Mouse (Mus musculus): ENCODE measurements around the gene Gramd4. TPM values are rescaled to one million over a fixed set of nuclear protein-coding genes. Genes with fewer than 3 reads are reported as not detected.
A peak's percentile ranks its signal among the peaks of the same experiment; 100 is the strongest.
"Not testable (repeated sequence)": the region's sequence is repeated elsewhere in the genome, so short reads cannot be mapped to it uniquely, and the experiment has no call there.

Gramd4 gene
- polyA plus RNA-seq, 1 experiment from 2014 or later: 29.1 TPM

- WGBS: 40% methylated on average over 2 of the region's 2 CpGs
- ATAC-seq (ENCODE audit: low FRiP score, low read depth): no peak
- no peaks in the 10 kb centered on the region for H3K36me3 ChIP-seq
Observed at GRCm38 (mm10) chr15:86053890-86054536, 3.5 kb upstream of the Gramd4 start.

GRCm38 (mm10) chr15:86054861-86055260, 2.6 kb upstream of the Gramd4 start:
- not testable (repeated sequence) for H3K36me3 ChIP-seq; ATAC-seq (ENCODE audit: low FRiP score, low read depth); H3K27ac ChIP-seq (replicated peaks); H3K9ac ChIP-seq (replicated peaks); H3K9me3 ChIP-seq; H3K4me3 ChIP-seq; H3K4me2 ChIP-seq (replicated peaks)
- peaks cover 16% of the 10 kb centered on the region for H3K4me1 ChIP-seq
- peaks cover 18% of the 10 kb centered on the region for H3K27me3 ChIP-seq
- 82% methylated on average over 3 of the region's 3 CpGs for WGBS

More at GRCm38 (mm10) chr15:86053890-86054536, 3.5 kb upstream of the Gramd4 start:
- Histone ChIP-seq H3K9me3 (no peaks in the 10 kb centered on the region), H3K4me3 (no peak overlapping the region), H3K27ac (replicated peaks) (no peak overlapping the region), H3K9ac (replicated peaks) (no peak overlapping the region), H3K4me2 (replicated peaks) (no peak overlapping the region), H3K4me1 (peaks cover 8% of the 10 kb centered on the region), H3K27me3 (peaks cover 18% of the 10 kb centered on the region)

- H3K9me3 ChIP-seq: no peaks in the 10 kb centered on the region
- WGBS: 87% methylated on average over 5 of the region's 5 CpGs
- H3K27ac ChIP-seq (replicated peaks): no peak overlapping the region
- no peak overlapping the region for H3K9ac ChIP-seq (replicated peaks)
- H3K36me3 ChIP-seq: no peaks in the 10 kb centered on the region
- no peak overlapping the region for H3K4me3 ChIP-seq
- H3K4me1 ChIP-seq: peaks cover 31% of the 10 kb centered on the region
- no peak for ATAC-seq (ENCODE audit: low FRiP score, low read depth)
- H3K27me3 ChIP-seq: peaks cover 18% of the 10 kb centered on the region
- no peak overlapping the region for H3K4me2 ChIP-seq (replicated peaks)
Observed at GRCm38 (mm10) chr15:86056221-86056760, 1.2 kb upstream of the Gramd4 start.

GRCm38 (mm10) chr15:86057908-86058307, 413 bp downstream of the Gramd4 start:
- peaks cover 45% of the 10 kb centered on the region for H3K4me1 ChIP-seq
- peak; percentile 21; the same call in 1 of the 2 replicates for ATAC-seq (ENCODE audit: low FRiP score, low read depth)
- peak overlapping the region; percentile 93 for H3K9ac ChIP-seq (replicated peaks)
- H3K9me3 ChIP-seq: no peaks in the 10 kb centered on the region
- H3K4me2 ChIP-seq (replicated peaks): peak overlapping the region; percentile 83
- peak overlapping the region; percentile 89 for H3K4me3 ChIP-seq
- WGBS: 8% methylated on average over 7 of the region's 7 CpGs
- H3K27ac ChIP-seq (replicated peaks): peak overlapping the region; percentile 81
- no peaks in the 10 kb centered on the region for H3K36me3 ChIP-seq
- H3K27me3 ChIP-seq: peaks cover 18% of the 10 kb centered on the region

GRCm38 (mm10) chr15:86058394-86058915, 960 bp downstream of the Gramd4 start:
- Histone ChIP-seq H3K27ac (replicated peaks) (peak overlapping the region; percentile 81), H3K36me3 (no peaks in the 10 kb centered on the region), H3K27me3 (peaks cover 18% of the 10 kb centered on the region), H3K4me1 (peaks cover 45% of the 10 kb centered on the region), H3K4me3 (peak overlapping the region; percentile 89), H3K9ac (replicated peaks) (peak overlapping the region; percentile 93), H3K4me2 (replicated peaks) (peak overlapping the region; percentile 83), H3K9me3 (no peaks in the 10 kb centered on the region)
- peak; percentile 83 for ATAC-seq (ENCODE audit: low FRiP score, low read depth)
- WGBS: under 1% methylated on average over 27 of the region's 70 CpGs

- Histone ChIP-seq H3K9me3 (no peaks in the 10 kb centered on the region), H3K4me3 (peak overlapping the region; percentile 89), H3K9ac (replicated peaks) (peak overlapping the region; percentile 93), H3K27ac (replicated peaks) (peak overlapping the region; percentile 81), H3K27me3 (peaks cover 18% of the 10 kb centered on the region), H3K36me3 (no peaks in the 10 kb centered on the region), H3K4me2 (replicated peaks) (peak overlapping the region; percentile 83), H3K4me1 (peaks cover 45% of the 10 kb centered on the region)
- ATAC-seq (ENCODE audit: low FRiP score, low read depth): peak; percentile 80
- WGBS: 3% methylated on average over 49 of the region's 49 CpGs
Observed at GRCm38 (mm10) chr15:86058931-86059834, 1.7 kb downstream of the Gramd4 start.

- Histone ChIP-seq H3K9ac (replicated peaks) (peak overlapping the region; percentile 93), H3K9me3 (no peaks in the 10 kb centered on the region), H3K4me1 (peaks cover 45% of the 10 kb centered on the region), H3K4me2 (replicated peaks) (peak overlapping the region; percentile 83), H3K27ac (replicated peaks) (no peak overlapping the region), H3K4me3 (peak overlapping the region; percentile 89), H3K27me3 (peaks cover 18% of the 10 kb centered on the region), H3K36me3 (no peaks in the 10 kb centered on the region)
- no peak for ATAC-seq (ENCODE audit: low FRiP score, low read depth)
- 82% methylated on average over 7 of the region's 7 CpGs for WGBS
Observed at GRCm38 (mm10) chr15:86059835-86060380, 2.4 kb downstream of the Gramd4 start.

- Histone ChIP-seq H3K27ac (replicated peaks) (no peak overlapping the region), H3K4me2 (replicated peaks) (peak overlapping the region; percentile 83), H3K27me3 (peaks cover 14% of the 10 kb centered on the region), H3K4me1 (peaks cover 45% of the 10 kb centered on the region), H3K4me3 (no peak overlapping the region), H3K36me3 (no peaks in the 10 kb centered on the region), H3K9ac (replicated peaks) (0 out of 2 replicates have a peak overlapping the region, but pooled peaks have one; percentile 24), H3K9me3 (no peaks in the 10 kb centered on the region)
- ATAC-seq (ENCODE audit: low FRiP score, low read depth): no peak
- WGBS: 90% methylated on average over 12 of the region's 12 CpGs
Observed at GRCm38 (mm10) chr15:86060581-86060980, 3.1 kb downstream of the Gramd4 start.

- ATAC-seq (ENCODE audit: low FRiP score, low read depth): no peak
- H3K4me3 ChIP-seq: no peak overlapping the region
- H3K27ac ChIP-seq (replicated peaks): no peak overlapping the region
- H3K9ac ChIP-seq (replicated peaks): 0 out of 2 replicates have a peak overlapping the region, but pooled peaks have one; percentile 15
- H3K36me3 ChIP-seq: no peaks in the 10 kb centered on the region
- 0 out of 2 replicates have a peak overlapping the region, but pooled peaks have one; percentile 83 for H3K4me2 ChIP-seq (replicated peaks)
- H3K27me3 ChIP-seq: peaks cover 12% of the 10 kb centered on the region
- H3K9me3 ChIP-seq: no peaks in the 10 kb centered on the region
- WGBS: 95% methylated on average over 7 of the region's 7 CpGs
- peaks cover 45% of the 10 kb centered on the region for H3K4me1 ChIP-seq
Observed at GRCm38 (mm10) chr15:86061221-86061620, 3.7 kb downstream of the Gramd4 start.

GRCm38 (mm10) chr15:86061848-86062481, 4.5 kb downstream of the Gramd4 start:
- Histone ChIP-seq H3K4me2 (replicated peaks) (no peak overlapping the region), H3K27ac (replicated peaks) (no peak overlapping the region)
- WGBS: 66% methylated on average over 6 of the region's 6 CpGs

GRCm38 (mm10) chr15:86064191-86064849, 6.8 kb downstream of the Gramd4 start:
- Histone ChIP-seq H3K9ac (replicated peaks) (no peak overlapping the region), H3K9me3 (no peaks in the 10 kb centered on the region), H3K4me3 (no peak overlapping the region), H3K27me3 (no peaks in the 10 kb centered on the region), H3K4me1 (peaks cover 55% of the 10 kb centered on the region), H3K27ac (replicated peaks) (no peak overlapping the region), H3K36me3 (no peaks in the 10 kb centered on the region), H3K4me2 (replicated peaks) (no peak overlapping the region)
- 77% methylated on average over 8 of the region's 8 CpGs for WGBS
- no peak for ATAC-seq (ENCODE audit: low FRiP score, low read depth)

More at GRCm38 (mm10) chr15:86061848-86062481, 4.5 kb downstream of the Gramd4 start:
- H3K36me3 ChIP-seq: no peaks in the 10 kb centered on the region
- H3K4me3 ChIP-seq: no peak overlapping the region
- no peak overlapping the region for H3K9ac ChIP-seq (replicated peaks)
- peaks cover 45% of the 10 kb centered on the region for H3K4me1 ChIP-seq
- no peak for ATAC-seq (ENCODE audit: low FRiP score, low read depth)
- H3K9me3 ChIP-seq: no peaks in the 10 kb centered on the region
- H3K27me3 ChIP-seq: peaks cover 5% of the 10 kb centered on the region; the same call in 1 of the 2 replicates

Data from midbrain, embryonic 12.5 days (tissue).